Mouse (Mus musculus) liver, adult 2 months (tissue): ENCODE measurements around the gene Nup107.

ENCODE experiments used
- CTCF ChIP-seq: fragments of 200-500 bp; IDR thresholded peaks from 2 replicates; pipeline ENCODE4 v1.5.1; 2011; ENCODE audit warnings: low read depth, low read length, control low read depth
- POLR2A ChIP-seq: fragments of 200-500 bp; IDR thresholded peaks from 2 replicates; pipeline ENCODE4 v1.6.1; 2011; ENCODE audit warnings: low read length, control low read depth; ENCODE audit not compliant: insufficient read depth; ENCODE audit errors: extremely low read depth

DNA sequence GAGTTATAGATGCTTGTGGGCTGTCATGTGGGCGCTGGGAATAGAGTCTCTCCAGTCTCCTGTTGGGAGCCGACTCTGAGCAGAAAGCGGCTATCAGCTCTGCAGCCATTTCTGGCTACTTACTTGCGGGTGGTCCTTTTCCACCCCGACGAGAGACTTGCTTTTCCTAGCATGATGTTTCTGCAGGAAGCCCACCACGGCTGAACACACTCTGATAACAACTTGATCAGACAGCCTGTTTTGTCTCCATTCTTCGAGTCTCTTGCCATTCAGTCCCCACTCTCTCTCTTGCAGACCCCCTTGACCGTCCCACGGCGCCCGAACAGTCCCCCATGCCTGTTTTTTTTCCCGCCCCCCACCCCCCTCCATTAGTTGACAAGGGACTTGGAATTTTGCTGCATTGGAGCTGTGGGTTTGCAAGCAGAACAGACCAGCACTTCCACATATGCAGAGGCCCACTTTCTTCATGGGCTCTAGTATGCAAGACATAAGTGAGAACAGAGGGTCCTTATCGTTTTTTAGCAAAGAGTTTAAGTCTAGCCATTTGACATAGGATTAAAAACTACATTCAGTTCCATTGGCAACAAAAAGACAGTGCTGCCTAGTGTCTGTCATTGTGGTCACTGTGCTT, 59.4 kb downstream of the Nup107 start:
- TF ChIP-seq POLR2A (no peak), CTCF (no peak)
